Mouse (Mus musculus): Measurements from ENCODE around the gene Zfp692. TPM values are rescaled to one million over a fixed set of nuclear protein-coding genes. Genes with fewer than 3 reads are reported as not detected.
"Not testable (repeated sequence)": the region's sequence is repeated elsewhere in the genome, so short reads cannot be mapped to it uniquely, and the experiment has no call there.

The Zfp692 gene
- polyA plus RNA-seq, 1 experiment from 2014 or later = 30.5 TPM

DNA sequence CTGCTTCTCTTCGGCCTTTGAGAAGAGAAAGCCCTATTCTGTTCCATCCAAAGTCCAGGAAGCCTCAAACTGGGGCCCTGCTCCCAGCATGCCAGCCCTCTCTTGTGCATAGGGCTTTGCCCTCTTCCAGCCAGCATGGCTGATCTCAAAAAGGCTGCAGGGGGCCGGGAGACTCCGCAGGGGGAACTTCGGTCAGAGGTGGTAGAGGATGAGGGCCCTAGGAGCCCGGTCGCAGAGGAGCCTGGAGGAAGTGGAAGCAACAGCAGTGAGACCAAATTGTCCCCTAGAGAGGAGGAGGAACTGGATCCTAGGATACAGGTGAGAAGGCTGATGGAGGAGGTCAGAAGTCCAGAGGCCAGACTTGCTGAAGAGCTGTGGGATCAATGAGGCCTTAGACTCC, 24.7 kb downstream of the Zfp692 start:
- H3K9me3 ChIP-seq (replicated peaks) = no peaks in the 10 kb centered on the region
- peaks cover 31% of the 10 kb centered on the region for H3K4me1 ChIP-seq
- H3K36me3 ChIP-seq = peaks cover 55% of the 10 kb centered on the region
- peak overlapping the region; percentile 94 for H3K9ac ChIP-seq
- H3K27ac ChIP-seq = no peak overlapping the region
- 93% methylated on average over 6 of the region's 6 CpGs for WGBS
- no peaks in the 10 kb centered on the region for H3K27me3 ChIP-seq
- peak overlapping the region; percentile 78 for H3K4me2 ChIP-seq
- peak overlapping the region; percentile 92 for H3K4me3 ChIP-seq (replicated peaks)
- ATAC-seq (replicated peaks; ENCODE audit: low FRiP score) = no peak

DNA sequence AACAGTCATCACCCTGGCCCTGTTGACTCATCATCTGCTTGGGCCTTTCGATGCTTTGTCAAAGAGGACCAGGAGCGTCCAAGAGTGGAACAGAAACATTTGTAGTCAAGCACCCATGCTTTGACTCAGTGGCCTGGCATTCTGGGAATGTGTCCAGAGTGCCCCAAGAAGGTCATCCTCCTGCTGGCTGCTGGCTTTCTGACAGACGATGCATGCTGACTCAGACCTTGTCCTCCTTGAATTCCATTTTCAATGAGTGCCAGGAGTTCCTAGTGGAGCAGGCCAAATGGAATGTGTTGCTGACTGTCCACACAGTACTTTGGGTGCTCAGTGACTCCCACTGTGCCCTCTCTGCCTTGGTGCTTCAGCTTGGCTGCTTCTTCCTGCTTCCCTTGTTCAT, 27.9 kb downstream of the Zfp692 start:
- H3K9ac ChIP-seq = no peak overlapping the region
- WGBS = 72% methylated on average over 3 of the region's 3 CpGs
- no peak overlapping the region for H3K27ac ChIP-seq
- H3K4me2 ChIP-seq = no peak overlapping the region
- peaks cover 65% of the 10 kb centered on the region for H3K36me3 ChIP-seq
- ATAC-seq (replicated peaks; ENCODE audit: low FRiP score) = no peak
- H3K27me3 ChIP-seq = no peaks in the 10 kb centered on the region
- peaks cover 20% of the 10 kb centered on the region for H3K4me1 ChIP-seq
- H3K9me3 ChIP-seq (replicated peaks) = no peaks in the 10 kb centered on the region
- no peak overlapping the region for H3K4me3 ChIP-seq (replicated peaks)

DNA sequence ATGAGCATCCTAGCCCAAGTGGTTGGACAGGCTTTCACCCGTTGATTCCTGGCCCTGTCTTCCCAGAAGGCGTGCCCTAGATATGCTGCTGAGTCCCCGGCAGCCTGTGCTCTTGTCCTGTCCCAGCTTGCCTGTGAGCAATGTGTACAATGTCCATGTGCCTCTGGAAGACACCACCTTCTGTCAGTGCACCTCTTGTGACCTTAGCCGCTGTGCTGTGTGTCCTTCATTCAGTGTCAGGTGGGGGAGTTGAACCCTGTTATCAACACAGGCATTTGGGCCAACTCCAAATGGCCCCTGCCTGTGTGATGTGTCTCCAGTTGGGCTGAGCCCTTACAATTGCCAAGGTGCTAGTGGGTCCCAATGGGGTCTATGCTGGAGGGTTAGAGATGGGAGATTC, 39.9 kb downstream of the Zfp692 start:
- Histone ChIP-seq H3K9me3 (replicated peaks) (no peaks in the 10 kb centered on the region), H3K27me3 (no peaks in the 10 kb centered on the region), H3K36me3 (peaks cover 54% of the 10 kb centered on the region), H3K4me2 (no peak overlapping the region), H3K4me3 (replicated peaks) (no peak overlapping the region), H3K4me1 (no peaks in the 10 kb centered on the region), H3K27ac (no peak overlapping the region), H3K9ac (no peak overlapping the region)
- 89% methylated on average over 4 of the region's 4 CpGs for WGBS
- ATAC-seq (replicated peaks; ENCODE audit: low FRiP score) = no peak

DNA sequence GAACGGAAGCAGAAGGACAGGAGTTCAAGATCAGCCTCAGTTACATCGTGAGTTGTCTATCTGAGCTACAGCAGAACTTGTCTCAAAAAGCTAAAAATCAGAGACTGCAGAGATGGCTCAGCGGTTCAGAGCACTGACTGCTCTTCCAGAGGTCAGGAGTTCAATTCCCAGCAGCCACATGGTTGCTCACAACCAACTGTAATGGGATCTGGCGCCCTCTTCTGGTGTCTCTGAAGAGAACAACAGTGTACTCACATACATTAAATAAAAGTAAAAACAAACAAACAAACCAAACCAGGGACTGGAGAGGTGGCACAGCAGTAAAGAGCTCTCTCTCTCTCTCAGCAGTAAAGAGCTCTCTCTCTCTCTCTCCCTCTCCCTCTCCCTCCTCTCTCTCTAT, 43.8 kb downstream of the Zfp692 start:
- peaks cover 22% of the 10 kb centered on the region for H3K36me3 ChIP-seq
- H3K9ac ChIP-seq = no peak overlapping the region
- no peak for ATAC-seq (replicated peaks; ENCODE audit: low FRiP score)
- H3K4me2 ChIP-seq = no peak overlapping the region
- 70% methylated on average over 4 of the region's 4 CpGs for WGBS
- H3K4me3 ChIP-seq (replicated peaks) = no peak overlapping the region
- H3K27ac ChIP-seq = no peak overlapping the region
- no peaks in the 10 kb centered on the region for H3K27me3 ChIP-seq
- H3K9me3 ChIP-seq (replicated peaks) = no peaks in the 10 kb centered on the region
- H3K4me1 ChIP-seq = no peaks in the 10 kb centered on the region

DNA sequence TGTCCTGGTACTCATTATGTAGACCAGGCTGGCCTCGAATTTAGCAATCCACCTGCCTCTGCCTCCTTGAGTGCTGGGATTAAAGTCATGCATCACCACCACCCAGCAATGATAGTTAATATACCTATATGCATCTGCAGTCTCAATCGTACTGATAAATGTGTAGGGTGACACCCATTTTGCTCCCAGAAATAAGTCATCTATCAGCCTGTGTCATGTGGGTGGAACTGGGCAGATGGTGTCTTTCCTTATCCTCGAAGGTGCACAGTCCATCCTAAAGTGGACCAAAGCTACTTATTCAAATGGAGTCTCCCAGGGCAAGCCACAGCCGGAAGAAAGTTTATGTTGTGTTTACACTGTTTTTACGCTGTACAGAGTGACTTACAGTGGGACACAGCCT, 44.3 kb downstream of the Zfp692 start:
- no peak; the same call in 1 of the 2 replicates for ATAC-seq (replicated peaks; ENCODE audit: low FRiP score)
- Histone ChIP-seq H3K27ac (no peak overlapping the region), H3K36me3 (peaks cover 16% of the 10 kb centered on the region), H3K4me1 (no peaks in the 10 kb centered on the region), H3K9ac (no peak overlapping the region), H3K27me3 (no peaks in the 10 kb centered on the region), H3K4me2 (no peak overlapping the region), H3K9me3 (replicated peaks) (no peaks in the 10 kb centered on the region), H3K4me3 (replicated peaks) (no peak overlapping the region)
- WGBS = 70% methylated on average over 5 of the region's 5 CpGs

DNA sequence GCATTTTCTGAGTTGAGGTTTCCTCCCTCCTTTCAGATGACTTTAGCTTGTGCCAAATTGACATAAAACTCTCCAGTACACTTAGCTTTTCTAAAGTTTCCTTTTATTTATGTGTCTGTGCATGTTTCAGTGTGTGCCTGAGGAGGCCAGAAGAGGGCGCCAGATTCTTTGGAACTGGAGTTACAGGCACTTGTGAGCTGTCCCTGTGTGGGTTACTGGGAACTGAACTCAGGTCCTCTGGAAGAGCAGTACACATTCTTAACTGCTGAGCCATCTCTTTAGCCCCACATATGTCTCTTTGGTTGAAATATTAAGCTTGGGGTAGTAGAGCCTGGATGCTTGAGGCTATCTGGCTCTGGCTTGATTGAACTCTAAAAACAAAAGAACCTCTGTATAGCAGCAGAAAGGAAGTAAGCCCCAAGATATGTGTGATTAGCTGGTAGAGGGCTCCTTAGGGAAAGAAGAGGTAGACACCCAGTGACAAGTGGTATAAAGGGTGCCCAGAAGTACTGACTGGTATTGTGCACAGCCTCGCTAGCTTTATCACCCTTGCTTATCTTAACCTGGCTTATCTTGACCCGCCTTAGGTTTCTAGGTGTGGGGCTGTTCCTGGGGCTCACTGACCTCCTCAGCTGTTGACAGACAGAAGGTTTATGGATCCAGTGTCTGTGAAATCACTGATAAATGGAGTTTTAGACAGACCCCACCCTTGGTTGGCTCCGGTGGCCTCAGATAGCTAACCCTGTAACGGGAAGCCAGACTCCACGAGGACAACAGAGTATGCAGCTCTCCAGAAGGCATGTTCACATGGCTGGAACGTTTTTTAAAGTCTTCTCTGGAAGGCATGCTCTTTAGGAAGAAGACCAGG, 46.0 kb downstream of the Zfp692 start:
- 0 out of 2 replicates have a peak, but pooled peaks cover 3% of the 10 kb centered on the region for H3K36me3 ChIP-seq
- H3K9ac ChIP-seq = no peak overlapping the region
- ATAC-seq (replicated peaks; ENCODE audit: low FRiP score) = peak; percentile 40; the same call in 1 of the 2 replicates
- 50% methylated on average over 7 of the region's 7 CpGs for WGBS
- H3K9me3 ChIP-seq (replicated peaks) = no peaks in the 10 kb centered on the region
- H3K27me3 ChIP-seq = no peaks in the 10 kb centered on the region
- H3K4me2 ChIP-seq = no peak overlapping the region
- H3K4me1 ChIP-seq = no peaks in the 10 kb centered on the region
- H3K4me3 ChIP-seq (replicated peaks) = no peak overlapping the region
- no peak overlapping the region for H3K27ac ChIP-seq

DNA sequence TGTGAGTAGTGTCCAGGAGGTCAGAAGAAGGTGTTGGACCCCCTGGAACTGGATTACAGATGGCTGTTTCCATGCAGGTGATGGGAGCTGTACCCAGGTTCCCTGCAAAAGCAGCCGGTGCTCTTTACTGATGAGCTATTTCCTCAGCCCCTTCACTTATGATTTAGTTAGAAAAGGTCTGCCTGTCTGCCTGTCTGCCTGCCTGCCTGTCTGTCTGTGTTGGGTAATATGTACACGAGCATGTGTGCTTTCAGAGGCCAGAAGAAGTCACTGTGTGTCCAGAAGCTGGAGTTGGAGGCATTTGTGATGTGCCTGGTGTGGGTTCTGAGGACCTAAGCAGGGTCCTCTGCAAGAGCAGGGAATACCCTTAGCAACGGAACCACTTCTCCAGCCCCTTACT, 46.8 kb downstream of the Zfp692 start:
- ATAC-seq (replicated peaks; ENCODE audit: low FRiP score) = no peak

DNA sequence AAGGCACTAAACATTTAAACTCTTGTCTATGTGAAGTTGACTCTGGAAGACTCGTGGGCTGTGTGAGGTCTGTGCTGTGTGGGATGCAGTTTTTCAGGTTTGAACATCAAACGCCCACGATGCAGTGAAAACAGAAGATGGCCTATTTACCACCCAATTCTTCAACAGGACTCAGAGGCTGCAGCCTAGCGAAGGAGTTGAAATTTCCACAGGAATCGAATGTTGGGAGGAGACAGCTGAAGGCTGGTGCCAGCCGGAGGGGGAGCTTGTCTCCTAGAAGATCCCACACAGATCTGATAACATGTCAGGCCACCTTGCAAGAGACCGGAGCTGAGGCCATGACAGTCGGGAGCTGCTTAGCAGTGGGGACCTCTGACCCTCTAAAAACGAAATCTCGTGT, 47.6 kb downstream of the Zfp692 start:
- ATAC-seq (replicated peaks; ENCODE audit: low FRiP score) = no peak
- Histone ChIP-seq H3K4me3 (replicated peaks) (no peak overlapping the region), H3K4me2 (no peak overlapping the region), H3K4me1 (no peaks in the 10 kb centered on the region), H3K27ac (no peak overlapping the region), H3K36me3 (no peaks in the 10 kb centered on the region), H3K27me3 (no peaks in the 10 kb centered on the region), H3K9ac (no peak overlapping the region), H3K9me3 (replicated peaks) (no peaks in the 10 kb centered on the region)
- 36% methylated on average over 10 of the region's 10 CpGs for WGBS

More for the DNA sequence above, 46.8 kb downstream of the Zfp692 start:
- H3K27ac ChIP-seq = no peak overlapping the region
- 85% methylated on average over 3 of the region's 3 CpGs for WGBS
- no peak overlapping the region for H3K4me3 ChIP-seq (replicated peaks)
- no peaks in the 10 kb centered on the region for H3K4me1 ChIP-seq
- H3K9me3 ChIP-seq (replicated peaks) = no peaks in the 10 kb centered on the region
- no peaks in the 10 kb centered on the region for H3K27me3 ChIP-seq
- H3K9ac ChIP-seq = no peak overlapping the region
- no peak overlapping the region for H3K4me2 ChIP-seq
- H3K36me3 ChIP-seq = no peaks in the 10 kb centered on the region

DNA sequence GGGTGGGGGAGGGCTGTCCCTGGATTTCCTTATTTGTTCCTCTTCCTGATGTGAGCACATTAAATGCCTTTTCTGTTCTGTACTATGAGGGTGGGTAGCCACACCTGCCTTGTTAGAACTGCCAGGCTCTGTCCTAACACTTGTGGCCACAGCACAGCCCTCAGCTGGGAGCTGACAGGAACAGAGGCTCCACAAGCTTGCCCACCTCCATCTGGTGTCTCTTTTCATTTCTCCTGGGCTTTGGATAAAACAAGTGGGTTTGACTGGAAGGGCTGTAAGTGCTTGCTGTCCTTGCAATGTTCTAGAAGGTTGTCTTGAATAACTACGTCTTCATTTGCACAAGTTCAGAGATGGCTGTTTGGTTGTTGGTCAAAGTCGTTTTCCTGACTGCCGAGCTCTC, 48.1 kb downstream of the Zfp692 start:
- H3K4me2 ChIP-seq = no peak overlapping the region
- no peaks in the 10 kb centered on the region for H3K27me3 ChIP-seq
- H3K9ac ChIP-seq = no peak overlapping the region
- no peaks in the 10 kb centered on the region for H3K36me3 ChIP-seq
- WGBS = 77% methylated on average over 3 of the region's 3 CpGs
- no peak overlapping the region for H3K4me3 ChIP-seq (replicated peaks)
- no peak for ATAC-seq (replicated peaks; ENCODE audit: low FRiP score)
- no peaks in the 10 kb centered on the region for H3K4me1 ChIP-seq
- no peak overlapping the region for H3K27ac ChIP-seq
- no peaks in the 10 kb centered on the region for H3K9me3 ChIP-seq (replicated peaks)

DNA sequence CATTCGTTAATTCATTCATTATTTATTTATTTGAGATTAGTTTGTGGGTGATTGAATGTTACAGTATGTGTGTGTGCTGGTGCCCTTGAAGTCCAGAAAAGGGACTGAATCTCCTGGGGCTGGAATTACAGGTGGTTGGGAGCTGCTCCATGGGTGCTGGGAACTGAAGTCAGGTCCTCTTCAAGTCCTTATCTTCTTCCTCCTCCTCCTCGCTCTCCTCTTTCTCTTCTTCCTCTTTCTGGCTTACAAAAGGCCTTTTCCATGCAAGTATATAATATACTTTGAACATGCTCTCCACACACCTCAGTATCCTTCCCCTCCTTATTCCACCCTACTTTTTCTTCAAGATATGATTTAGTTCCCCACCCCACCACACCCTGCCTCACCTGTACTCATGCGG, 50.2 kb downstream of the Zfp692 start:
- Histone ChIP-seq H3K4me3 (replicated peaks) (no peak overlapping the region), H3K27ac (no peak overlapping the region), H3K4me1 (no peaks in the 10 kb centered on the region), H3K4me2 (no peak overlapping the region), H3K9ac (no peak overlapping the region), H3K27me3 (no peaks in the 10 kb centered on the region), H3K9me3 (replicated peaks) (no peaks in the 10 kb centered on the region), H3K36me3 (no peaks in the 10 kb centered on the region)
- no peak for ATAC-seq (replicated peaks; ENCODE audit: low FRiP score)
- WGBS = 95% methylated on average over 3 of the region's 3 CpGs

DNA sequence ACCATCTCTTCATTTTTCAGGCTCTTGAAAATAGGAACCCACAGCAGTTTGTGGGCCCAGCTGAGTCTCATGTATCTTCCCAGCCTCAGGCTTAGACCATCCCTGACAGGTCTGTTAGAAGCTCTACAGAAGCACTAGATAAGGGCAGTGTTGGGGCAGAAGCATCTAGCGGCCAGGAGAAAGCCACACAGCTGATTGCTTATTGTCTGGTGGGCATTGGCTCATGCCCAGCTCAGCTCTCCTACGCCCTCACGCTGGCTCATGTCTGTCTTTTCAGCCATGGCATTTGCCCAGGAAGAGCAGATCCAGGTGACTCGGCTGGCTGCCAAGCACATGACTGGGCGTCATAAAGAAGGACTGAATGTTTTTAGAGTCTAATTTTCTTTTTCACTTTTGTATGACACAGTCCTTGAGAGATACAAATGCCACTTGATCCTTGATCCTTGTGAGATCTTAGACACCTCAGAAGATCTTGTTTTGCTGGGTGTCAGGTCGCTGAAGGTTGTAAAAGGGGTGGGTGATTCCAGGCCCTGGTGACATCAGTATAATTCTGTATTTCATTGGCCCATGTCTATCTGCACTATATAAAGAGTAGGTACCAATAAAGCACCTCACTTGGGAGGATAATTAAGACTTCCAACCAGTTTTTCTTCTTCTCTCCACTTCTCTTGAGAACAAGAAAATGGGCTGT, 51.1 kb downstream of the Zfp692 start:
- Histone ChIP-seq H3K27ac (no peak overlapping the region), H3K4me3 (replicated peaks) (no peak overlapping the region), H3K4me1 (no peaks in the 10 kb centered on the region), H3K36me3 (no peaks in the 10 kb centered on the region), H3K9me3 (replicated peaks) (no peaks in the 10 kb centered on the region), H3K27me3 (no peaks in the 10 kb centered on the region), H3K9ac (no peak overlapping the region), H3K4me2 (no peak overlapping the region)
- WGBS = 84% methylated on average over 6 of the region's 6 CpGs
- ATAC-seq (replicated peaks; ENCODE audit: low FRiP score) = no peak

DNA sequence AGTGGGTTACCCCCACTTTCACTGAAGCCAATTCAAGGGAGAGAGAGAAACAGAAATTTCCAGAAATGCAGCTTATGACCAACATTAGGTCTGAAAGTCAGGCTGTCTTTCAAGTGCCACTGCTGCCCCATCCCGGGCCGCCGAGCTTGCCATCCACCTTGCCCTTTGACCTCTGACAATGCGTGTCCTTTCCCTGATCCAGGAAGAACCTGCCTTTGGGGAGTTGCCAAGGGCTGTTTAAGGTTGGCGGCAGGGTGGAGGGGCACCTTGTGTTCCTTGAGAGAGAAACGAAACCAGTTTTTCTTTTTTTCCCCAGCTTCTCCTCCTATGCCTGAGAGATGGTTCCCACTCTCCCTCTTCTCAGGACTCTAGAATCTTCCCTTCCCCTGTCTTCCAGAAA, 55.7 kb downstream of the Zfp692 start:
- H3K4me3 ChIP-seq (replicated peaks); H3K27me3 ChIP-seq; H3K4me1 ChIP-seq; H3K27ac ChIP-seq; H3K36me3 ChIP-seq; ATAC-seq (replicated peaks; ENCODE audit: low FRiP score); H3K9ac ChIP-seq; H3K9me3 ChIP-seq (replicated peaks); H3K4me2 ChIP-seq: not testable (repeated sequence)
- no CpG with 5 or more reads among the region's 6 CpGs for WGBS

All from kidney, embryonic 15.5 days (tissue).